Mouse (Mus musculus) cortical plate, adult 2 months (tissue): ENCODE data around the gene Gm5475. TPM values are rescaled to one million over a fixed set of nuclear protein-coding genes. Genes with fewer than 3 reads are reported as not detected.
A peak's percentile ranks its signal among the peaks of the same experiment; 100 is the strongest.
"Not testable (repeated sequence)": the region's sequence is repeated elsewhere in the genome, so short reads cannot be mapped to it uniquely, and the experiment has no call there.

Experiments used
- H3K27ac ChIP-seq: fragments of 200-500 bp; 2 replicates; pipeline ENCODE4 v1.5.1; 2012; ENCODE audit warnings: low read length, control low read depth, inconsistent platforms; ENCODE audit not compliant: insufficient read depth
- H3K4me1 ChIP-seq: fragments of 200-500 bp; 2 replicates; pipeline ENCODE4 v1.6.1; 2011; ENCODE audit warnings: low read length; ENCODE audit not compliant: control insufficient read depth, insufficient read depth
- H3K4me3 ChIP-seq: fragments of 200-500 bp; 2 replicates; pipeline ENCODE4 v1.5.1; 2011; ENCODE audit warnings: mild to moderate bottlenecking, low read length, control low read depth; ENCODE audit not compliant: insufficient read depth
- CTCF ChIP-seq: fragments of 200-500 bp; IDR thresholded peaks from 2 replicates; pipeline ENCODE4 v1.5.1; 2011; ENCODE audit warnings: mild to moderate bottlenecking, control low read depth, low read length; ENCODE audit not compliant: insufficient read depth; ENCODE audit errors: extremely low read depth
- POLR2A ChIP-seq: fragments of 200-500 bp; IDR thresholded peaks from 2 replicates; pipeline ENCODE4 v1.6.1; 2011; ENCODE audit warnings: mild to moderate bottlenecking, low read length, control low read depth; ENCODE audit not compliant: insufficient read depth; ENCODE audit errors: extremely low read depth
- polyA plus RNA-seq: library from polyadenylated mRNA; depleted of rRNA; stranded (reverse); fragments of >200 nt; gene quantifications from 2 replicates; pipeline ENCODE4 v1.2.3, GENCODE M21; 2012; rRNA removed

The Gm5475 gene
- polyA plus RNA-seq, result 0.04 TPM in 1 of 2 replicates, not detected in the other

DNA sequence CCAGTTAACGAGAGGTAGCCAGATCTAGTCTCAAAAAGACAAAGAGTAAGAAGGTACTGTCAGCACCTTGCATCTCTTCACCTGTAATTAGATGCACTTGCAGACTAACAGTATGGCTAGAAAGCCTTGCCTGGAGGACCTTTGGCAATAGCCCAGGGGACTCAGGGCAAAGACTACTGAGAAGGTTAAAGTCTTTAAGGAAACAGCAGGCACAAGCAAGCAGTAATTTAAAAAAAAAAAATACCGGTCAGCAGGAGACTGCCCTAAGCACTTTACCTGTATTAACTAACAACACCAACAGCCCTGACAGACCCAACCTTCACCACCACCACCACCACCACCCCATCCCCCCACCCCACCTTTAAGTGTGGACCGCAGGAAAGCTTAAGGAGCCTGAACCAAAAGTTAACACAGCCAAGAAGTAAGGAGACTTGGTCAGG is at the start of gene Gm5475:
Gene Gm5475, plus strand, starts transcription at position 390 of the 440 bp plus-strand sequence.
- Histone ChIP-seq H3K4me3 (peak within 1 kb of the TSS; percentile 96), H3K27ac (peak within 1 kb of the TSS; percentile 43), H3K4me1 (peaks cover 10% of the 10 kb centered on the region)

DNA sequence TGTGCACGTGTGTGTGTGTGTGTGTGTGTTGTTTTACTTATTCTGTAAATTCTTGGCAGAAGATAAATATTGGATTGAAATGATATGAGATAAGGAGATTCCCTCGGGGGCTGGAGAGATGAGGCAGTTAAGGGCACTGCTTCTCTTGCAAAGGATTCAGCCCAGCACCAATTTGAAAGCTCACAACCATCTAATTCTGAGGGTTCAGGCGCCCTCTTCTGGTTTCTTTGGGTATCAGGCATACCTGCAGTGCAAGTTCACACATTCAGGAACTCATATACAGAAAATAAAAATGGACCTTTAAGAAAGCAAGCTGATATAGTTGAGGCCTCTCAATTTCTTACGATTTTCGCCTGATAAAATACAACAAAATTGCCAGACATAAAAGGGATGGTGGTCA is 46.9 kb upstream of the Gm5475 start:
- H3K4me3 ChIP-seq, result no peak overlapping the region
- peak; percentile 62 for TF ChIP-seq CTCF
- TF ChIP-seq POLR2A, result no peak
- no peaks in the 10 kb centered on the region for H3K4me1 ChIP-seq
- H3K27ac ChIP-seq, result no peak overlapping the region

DNA sequence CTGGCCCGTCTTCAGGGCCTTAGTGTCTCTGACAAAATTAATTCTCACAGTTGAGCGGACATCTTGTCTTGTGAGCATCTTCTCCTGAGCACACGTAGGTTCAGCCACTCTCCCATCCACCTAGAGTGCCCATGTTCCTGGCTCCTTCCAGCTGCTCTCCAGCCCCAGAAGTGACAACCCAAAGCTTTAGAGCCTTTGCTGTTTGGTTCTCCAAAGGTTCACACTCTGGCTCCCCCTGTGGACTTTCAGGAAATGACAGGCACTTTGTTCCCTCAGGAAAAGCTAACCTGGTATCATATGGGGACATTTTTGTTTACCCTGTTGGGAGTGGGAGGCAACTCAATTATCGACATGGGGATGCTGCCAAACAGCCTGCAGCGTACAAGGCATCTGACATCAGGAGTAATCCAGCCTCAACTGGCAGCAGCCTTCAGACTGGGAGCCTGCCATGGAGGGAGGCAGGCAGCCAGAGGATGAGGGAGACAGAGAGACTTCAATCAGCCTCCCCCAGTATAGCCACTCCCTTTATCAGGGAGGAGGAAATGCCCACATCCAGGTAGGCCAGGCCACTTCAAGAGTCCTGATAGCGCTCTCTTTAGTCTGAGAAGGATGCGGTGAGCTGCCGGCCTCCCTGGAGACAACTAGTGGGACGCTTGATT is 44.0 kb upstream of the Gm5475 start:
- not testable (repeated sequence) for H3K4me1 ChIP-seq, H3K4me3 ChIP-seq, H3K27ac ChIP-seq

DNA sequence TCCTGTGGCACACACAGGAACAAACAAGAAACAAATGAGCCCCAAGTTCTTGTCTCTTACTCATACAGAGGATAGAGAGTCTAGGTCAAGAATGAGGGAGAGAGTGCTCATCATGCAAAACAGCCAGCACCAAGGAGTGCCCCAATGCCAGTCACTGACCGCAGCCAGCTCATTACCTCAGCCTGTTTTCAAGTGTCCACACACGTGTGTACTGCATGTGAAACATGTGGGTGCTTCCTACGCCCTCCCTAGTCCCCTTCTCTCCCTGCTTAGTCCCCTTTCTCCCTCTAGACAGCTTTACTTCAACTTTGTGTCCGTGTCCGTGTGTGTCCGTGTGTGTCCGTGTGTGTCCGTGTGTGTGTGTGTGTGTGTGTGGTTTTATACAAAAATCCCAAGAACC is 42.3 kb upstream of the Gm5475 start:
- Histone ChIP-seq H3K4me1 (no peaks in the 10 kb centered on the region), H3K4me3 (no peak overlapping the region), H3K27ac (no peak overlapping the region)
- TF ChIP-seq POLR2A (no peak), CTCF (no peak)

DNA sequence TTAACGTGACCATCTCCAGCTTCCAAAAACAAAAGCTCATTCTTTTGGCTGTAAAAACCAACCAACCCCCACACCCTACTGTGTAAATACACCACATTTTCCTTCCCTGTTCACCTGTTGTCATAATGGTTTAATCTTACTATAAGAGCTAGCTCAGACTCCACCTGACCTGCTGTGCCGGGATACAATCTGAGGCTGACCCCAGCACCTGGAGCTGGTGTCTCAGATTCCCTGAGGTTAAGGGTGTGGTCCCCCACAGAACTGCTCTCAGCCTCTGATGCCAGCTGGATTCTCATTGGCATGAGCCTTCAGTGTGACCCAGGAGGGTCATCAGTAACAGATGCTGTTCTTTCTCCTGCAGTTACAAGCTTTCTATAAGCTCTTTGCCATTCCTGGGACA is 41.8 kb upstream of the Gm5475 start:
- H3K27ac ChIP-seq, result no peak overlapping the region
- no peak overlapping the region for H3K4me3 ChIP-seq
- no peak for TF ChIP-seq CTCF
- H3K4me1 ChIP-seq, result no peaks in the 10 kb centered on the region

DNA sequence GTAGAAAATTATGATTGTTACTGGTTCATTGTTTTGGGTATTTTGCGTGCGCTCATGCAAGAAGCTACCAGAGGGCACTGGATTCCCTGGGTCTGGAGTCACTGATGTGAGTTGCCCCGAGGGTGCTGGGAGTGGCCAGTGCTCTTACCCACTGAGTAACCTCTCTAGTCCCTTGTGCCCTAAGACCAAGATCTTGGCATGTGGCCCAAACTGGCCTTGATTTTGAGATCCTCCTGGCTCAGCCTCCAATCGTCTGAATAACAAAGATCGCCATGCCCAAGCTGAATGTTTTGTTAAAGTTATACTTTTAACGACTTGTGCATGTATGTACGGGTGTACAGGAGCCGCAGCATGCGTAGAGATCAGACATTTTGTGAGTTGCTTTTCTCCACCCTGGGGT is 36.2 kb upstream of the Gm5475 start:
- Histone ChIP-seq H3K4me3 (no peak overlapping the region), H3K4me1 (no peaks in the 10 kb centered on the region), H3K27ac (no peak overlapping the region)
- TF ChIP-seq CTCF (no peak), POLR2A (no peak)

DNA sequence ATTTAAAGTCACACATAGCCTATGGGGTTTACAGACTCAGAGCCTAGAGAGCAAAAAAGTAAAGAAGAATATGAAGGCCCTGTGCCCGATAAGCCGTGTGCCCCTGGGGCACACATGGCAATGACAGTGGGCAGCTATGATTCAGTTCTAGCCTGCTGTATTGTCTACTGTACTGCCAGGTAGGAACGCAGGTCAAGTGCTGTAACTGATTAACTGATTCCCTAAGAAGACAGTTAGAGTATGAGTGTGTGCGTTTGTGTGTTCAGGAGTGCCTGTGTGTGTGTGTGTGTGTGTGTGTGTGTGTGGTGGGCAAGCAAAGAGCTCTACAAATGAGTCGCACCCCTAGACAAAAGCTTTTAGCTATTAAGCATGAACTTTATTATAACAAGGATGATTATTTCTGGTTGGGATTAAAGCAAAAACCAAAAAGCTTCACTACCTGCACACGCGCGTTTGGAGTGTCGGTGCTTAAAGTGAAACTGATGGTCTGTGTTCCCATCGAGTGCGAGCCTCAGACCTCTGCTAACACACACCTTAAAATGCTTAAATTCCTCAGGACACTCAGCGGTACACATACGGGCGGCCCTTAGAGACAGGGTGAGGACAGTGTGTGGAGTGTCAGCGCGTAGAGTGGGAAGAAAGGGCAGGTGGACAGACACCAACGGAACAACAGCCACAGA is 34.3 kb upstream of the Gm5475 start:
- TF ChIP-seq CTCF, result no peak
- no peak for TF ChIP-seq POLR2A
- no peaks in the 10 kb centered on the region for H3K4me1 ChIP-seq
- no peak overlapping the region for H3K4me3 ChIP-seq
- no peak overlapping the region for H3K27ac ChIP-seq

DNA sequence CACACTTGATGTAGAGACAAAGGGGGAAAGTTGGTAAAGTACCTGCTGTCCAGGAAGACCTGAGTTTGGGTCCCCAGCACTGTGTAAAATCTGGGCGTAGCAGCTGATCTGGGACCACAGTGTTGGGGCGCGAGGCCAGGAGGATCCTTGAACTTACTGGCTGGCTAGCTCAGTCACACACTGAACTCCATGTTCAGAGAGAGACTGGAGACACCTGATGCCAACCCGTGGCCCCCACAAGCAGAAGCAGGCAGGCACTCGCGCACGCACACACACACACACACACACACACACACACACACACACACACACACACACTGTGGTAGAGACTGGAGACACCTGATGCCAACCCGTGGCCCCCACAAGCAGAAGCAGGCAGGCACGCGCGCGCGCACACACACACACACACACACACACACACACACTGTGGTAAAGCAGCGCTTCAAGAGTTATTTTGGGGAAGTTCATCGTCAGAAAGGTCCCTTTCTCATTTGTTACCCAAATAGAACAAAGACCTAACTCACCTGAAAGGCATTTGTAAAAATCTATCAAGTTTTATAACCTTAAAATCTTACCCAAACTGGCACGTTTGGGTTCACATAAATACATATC is 33.6 kb upstream of the Gm5475 start:
- Histone ChIP-seq H3K4me1 (no peaks in the 10 kb centered on the region), H3K27ac (no peak overlapping the region), H3K4me3 (no peak overlapping the region)
- no peak for TF ChIP-seq POLR2A
- TF ChIP-seq CTCF, result no peak

DNA sequence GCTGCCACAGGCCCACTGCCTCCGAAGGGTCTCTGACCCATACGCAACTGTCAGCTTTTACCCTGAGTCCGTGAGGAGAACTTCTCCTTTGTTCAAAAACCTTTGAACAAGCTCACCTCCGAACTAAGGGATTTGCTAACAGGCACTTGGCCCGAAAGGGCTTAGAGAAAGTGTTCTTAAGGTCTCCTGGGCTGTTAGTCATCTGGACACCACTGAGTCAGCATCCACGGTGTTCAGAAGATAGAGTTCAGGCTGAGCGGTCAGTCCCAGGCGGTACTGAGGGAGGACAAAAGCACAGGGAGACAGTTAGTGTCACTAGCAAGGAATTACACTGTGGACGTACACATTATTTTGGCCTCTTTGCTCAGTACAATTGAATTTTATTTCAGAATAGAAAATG is 33.1 kb upstream of the Gm5475 start:
- TF ChIP-seq POLR2A, result no peak
- TF ChIP-seq CTCF, result no peak
- H3K4me1 ChIP-seq, result no peaks in the 10 kb centered on the region
- no peak overlapping the region for H3K4me3 ChIP-seq
- no peak overlapping the region for H3K27ac ChIP-seq

DNA sequence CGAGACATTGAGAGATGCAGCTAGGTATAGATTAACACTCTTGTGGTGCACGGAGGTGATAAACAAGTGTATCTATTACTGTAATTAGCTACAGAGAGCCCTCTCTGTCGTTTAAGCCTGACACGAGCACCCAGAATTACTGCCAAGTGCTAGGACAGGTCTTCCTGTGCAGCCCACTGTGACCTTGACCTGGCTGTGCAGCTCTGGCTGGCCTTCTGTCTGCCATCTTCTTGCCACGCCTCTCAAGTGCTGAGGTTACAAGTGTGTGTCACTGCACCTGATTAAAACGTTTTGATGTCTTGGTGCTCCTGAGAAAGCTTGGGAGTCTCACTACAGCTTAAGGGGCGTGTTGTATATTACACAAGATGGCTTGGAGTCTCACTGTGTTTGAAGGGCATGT is 30.9 kb upstream of the Gm5475 start:
- Histone ChIP-seq H3K4me1 (no peaks in the 10 kb centered on the region), H3K27ac (no peak overlapping the region), H3K4me3 (no peak overlapping the region)
- TF ChIP-seq POLR2A, result no peak
